Comparison of ENCODE assay signal across 25 mouse cellular contexts in genomic region chr11:24251516-24251915, GRCm38 (mm10).
DNase-seq lines count a peak whose midpoint lies in the region; ATAC-seq and TF ChIP-seq lines count a peak whose summit lies in the region.
"Had no signal": no experiment of that assay in that cellular context is flagged by ENCODE, and none has a peak within 500 bp of the region (broad histone marks: within the 10 kb centered on the region; RNA-seq: fewer than 3 reads in every experiment).

No protein-coding gene starts in this region.

- TF ChIP-seq CTCF in kidney, adult 2 months (conservative IDR thresholded peaks at IDR 0.05; ENCODE audit: insufficient read depth, insufficient read length, low read depth, low read length) = no peak
- no peak for TF ChIP-seq CTCF in thymus, adult 2 months (IDR thresholded peaks at IDR 0.05; ENCODE audit: borderline replicate concordance, control insufficient read depth, extremely low read depth, insufficient read depth, low read length, poor library complexity)

- TF ChIP-seq POLR2A in kidney, adult 2 months (IDR thresholded peaks at IDR 0.05; ENCODE audit: low read depth, low read length) = no peak
- no peak for TF ChIP-seq POLR2A in thymus, adult 2 months (IDR thresholded peaks at IDR 0.05; ENCODE audit: control insufficient read depth, extremely low read depth, insufficient read depth, low read length, poor library complexity)

- H3K4me3 ChIP-seq in kidney, adult 2 months (ENCODE audit: insufficient read depth, low read depth, low read length) = no peak overlapping the region
- no peak overlapping the region for H3K4me3 ChIP-seq in midbrain, embryonic 11.5 days (ENCODE audit: low read depth, low read length)
- no peak overlapping the region for H3K4me3 ChIP-seq in midbrain, embryonic 14.5 days (replicated peaks; ENCODE audit: low read depth, low read length)
- H3K4me3 ChIP-seq in thymus, adult 2 months (ENCODE audit: control insufficient read depth, insufficient read depth, low read length) = no peak overlapping the region
- H3K4me3 ChIP-seq: embryonic facial prominence, embryonic 12.5 days; erythroblast, embryonic 14.5 days; heart, adult 2 months; heart, embryonic 15.5 days; hindbrain, embryonic 10.5 days; left cerebral cortex, adult 2 months; lung, embryonic 15.5 days; neural tube, embryonic 12.5 days had no signal

- no peak overlapping the region for H3K27ac ChIP-seq in kidney, adult 2 months (ENCODE audit: insufficient read depth, low read depth, low read length)
- no peak overlapping the region for H3K27ac ChIP-seq in midbrain, embryonic 11.5 days (ENCODE audit: low read depth, low read length)
- no peak overlapping the region for H3K27ac ChIP-seq in midbrain, embryonic 14.5 days (replicated peaks; ENCODE audit: low read depth, low read length)
- no peak overlapping the region for H3K27ac ChIP-seq in thymus, adult 2 months (ENCODE audit: control insufficient read depth, insufficient read depth, low read length)
- H3K27ac ChIP-seq: embryonic facial prominence, embryonic 12.5 days; heart, adult 2 months; heart, embryonic 15.5 days; hindbrain, embryonic 10.5 days; kidney, postnatal 0 days; left cerebral cortex, adult 2 months; lung, embryonic 15.5 days; macrophage; neural tube, embryonic 12.5 days had no signal

- ATAC-seq in midbrain, embryonic 11.5 days (ENCODE audit: low FRiP score) = peak; percentile 35; the same call in 1 of the 2 replicates
- no peak for ATAC-seq in midbrain, embryonic 14.5 days (ENCODE audit: low FRiP score, low TSS enrichment)
- ATAC-seq: forebrain, embryonic 14.5 days had no signal

- H3K9me3 ChIP-seq in midbrain, embryonic 11.5 days (ENCODE audit: control insufficient read depth, low read length) = no peaks in the 10 kb centered on the region
- H3K9me3 ChIP-seq in midbrain, embryonic 14.5 days (ENCODE audit: control insufficient read depth, low read length) = no peaks in the 10 kb centered on the region
- H3K9me3 ChIP-seq: embryonic facial prominence, embryonic 12.5 days; heart, embryonic 15.5 days; hindbrain, embryonic 10.5 days; lung, embryonic 15.5 days; neural tube, embryonic 12.5 days had no signal

- no peaks in the 10 kb centered on the region for H3K4me1 ChIP-seq in kidney, adult 2 months (ENCODE audit: control insufficient read depth, insufficient read depth, low read length)
- no peaks in the 10 kb centered on the region for H3K4me1 ChIP-seq in midbrain, embryonic 11.5 days (ENCODE audit: control insufficient read depth, insufficient read depth, low read length)
- H3K4me1 ChIP-seq in midbrain, embryonic 14.5 days (ENCODE audit: control insufficient read depth, insufficient read depth, low read length) = no peaks in the 10 kb centered on the region
- no peaks in the 10 kb centered on the region for H3K4me1 ChIP-seq in thymus, adult 2 months (replicated peaks; ENCODE audit: control insufficient read depth, insufficient read depth, low read length)
- H3K4me1 ChIP-seq: heart, embryonic 15.5 days; neural tube, embryonic 12.5 days had no signal

- DNase-seq in cerebellum, postnatal 10 days = peak; percentile 36 to 54
- no peak for DNase-seq in cerebellum, adult 18-20 months
- DNase-seq in kidney, adult 2 months = peak; percentile 45
- DNase-seq in kidney, postnatal 4 days = no peak
- no peak for DNase-seq in midbrain, embryonic 11.5 days (ENCODE audit: low spot score, missing footprints)
- no peak for DNase-seq in midbrain, embryonic 14.5 days
- no peak for DNase-seq in thymus, adult 2 months
- DNase-seq: cerebellum, adult 8-10 months; gastrocnemius, postnatal 14 days; heart, adult 2 months; layer of hippocampus, adult 9-11 months; left cerebral cortex, postnatal 4 days; thymus, postnatal 25 days had no signal

- H3K36me3 ChIP-seq in kidney, adult 2 months (ENCODE audit: control insufficient read depth, insufficient read depth, low read length) = no peaks in the 10 kb centered on the region
- H3K36me3 ChIP-seq in midbrain, embryonic 11.5 days (ENCODE audit: control insufficient read depth, insufficient read depth, low read length) = no peaks in the 10 kb centered on the region
- no peaks in the 10 kb centered on the region for H3K36me3 ChIP-seq in midbrain, embryonic 14.5 days (ENCODE audit: control insufficient read depth, insufficient read depth, low read length)
- no peaks in the 10 kb centered on the region for H3K36me3 ChIP-seq in thymus, adult 2 months (ENCODE audit: control insufficient read depth, insufficient read depth, low read length)
- H3K36me3 ChIP-seq: embryonic facial prominence, embryonic 12.5 days; heart, embryonic 15.5 days; hindbrain, embryonic 10.5 days; lung, embryonic 15.5 days; neural tube, embryonic 12.5 days had no signal

- no peak overlapping the region for H3K9ac ChIP-seq in midbrain, embryonic 11.5 days (ENCODE audit: low read length)
- H3K9ac ChIP-seq in midbrain, embryonic 14.5 days (replicated peaks; ENCODE audit: low read length) = no peak overlapping the region
- H3K9ac ChIP-seq: embryonic facial prominence, embryonic 12.5 days; heart, embryonic 15.5 days; lung, embryonic 15.5 days; neural tube, embryonic 12.5 days had no signal

- WGBS in kidney, adult 2 months = 53% methylated on average over 5 of the region's 5 CpGs
- WGBS in midbrain, embryonic 11.5 days = 49% methylated on average over 5 of the region's 5 CpGs
- WGBS in midbrain, embryonic 14.5 days = 41% methylated on average over 5 of the region's 5 CpGs
- WGBS in thymus, adult 2 months = 68% methylated on average over 5 of the region's 5 CpGs

- no peak overlapping the region for H3K4me2 ChIP-seq in midbrain, embryonic 11.5 days
- no peak overlapping the region for H3K4me2 ChIP-seq in midbrain, embryonic 14.5 days (ENCODE audit: low read length)
- H3K4me2 ChIP-seq: embryonic facial prominence, embryonic 12.5 days; heart, embryonic 15.5 days; liver, embryonic 11.5 days; lung, embryonic 15.5 days; neural tube, embryonic 12.5 days had no signal

- H3K27me3 ChIP-seq in kidney, adult 2 months (replicated peaks; ENCODE audit: control insufficient read depth, insufficient read depth, low read length) = no peaks in the 10 kb centered on the region
- no peaks in the 10 kb centered on the region for H3K27me3 ChIP-seq in midbrain, embryonic 11.5 days (ENCODE audit: control insufficient read depth, insufficient read depth, low read length)
- H3K27me3 ChIP-seq in midbrain, embryonic 14.5 days (ENCODE audit: control insufficient read depth, insufficient read depth, low read length) = no peaks in the 10 kb centered on the region
- H3K27me3 ChIP-seq in thymus, adult 2 months (ENCODE audit: control insufficient read depth, insufficient read depth, low read length) = no peaks in the 10 kb centered on the region
- H3K27me3 ChIP-seq: CH12.LX; embryonic facial prominence, embryonic 12.5 days; heart, embryonic 15.5 days; lung, embryonic 15.5 days; neural tube, embryonic 12.5 days had no signal

Comparison
In these comparisons a context has a peak if more than half of its experiments do, and no peak if none do; other contexts are left out.
1. DNase-seq: peak in cerebellum, postnatal 10 days (2 of 2) and kidney, adult 2 months (single experiment); none in cerebellum, adult 18-20 months (0 of 2), kidney, postnatal 4 days (0 of 2), midbrain, embryonic 11.5 days (single experiment), midbrain, embryonic 14.5 days (single experiment) and thymus, adult 2 months (single experiment).